Mouse (Mus musculus) kidney, postnatal 36 days (tissue): ENCODE data around the gene Gpr22.

Experiments
- DNase-seq, 2 experiments: peaks; one replicate each; pipeline ENCODE4 v3.0.0; 2021 to 2022; ENCODE audit warnings: mixed read lengths in 2 of 2

The Gpr22 gene

GRCm38 (mm10) chr12:31713600-31713999 lies at the start of gene Gpr22:
TSS of gene Gpr22 (minus strand) at chr12:31713947.
- no peak for DNase-seq

- DNase-seq = no peak
Measured at GRCm38 (mm10) chr12:31755885-31756755, 42.4 kb upstream of the Gpr22 start.

GRCm38 (mm10) chr12:31754465-31754864 lies 40.7 kb upstream of the Gpr22 start:
- DNase-seq = no peak

- DNase-seq = no peak
Measured at GRCm38 (mm10) chr12:31749846-31750245, 36.1 kb upstream of the Gpr22 start.

GRCm38 (mm10) chr12:31747301-31747700 lies 33.6 kb upstream of the Gpr22 start:
- DNase-seq = no peak

- no peak for DNase-seq
Measured at GRCm38 (mm10) chr12:31734616-31735015, 20.9 kb upstream of the Gpr22 start.

GRCm38 (mm10) chr12:31730126-31730525 lies 16.4 kb upstream of the Gpr22 start:
- DNase-seq = no peak

GRCm38 (mm10) chr12:31726707-31727106 lies 13.0 kb upstream of the Gpr22 start:
- peak; percentile 6 to 20 for DNase-seq

GRCm38 (mm10) chr12:31725511-31726275 lies 11.9 kb upstream of the Gpr22 start:
- no peak for DNase-seq

- DNase-seq = no peak
Measured at GRCm38 (mm10) chr12:31724576-31724975, 10.8 kb upstream of the Gpr22 start.

GRCm38 (mm10) chr12:31719586-31720275 lies 6.0 kb upstream of the Gpr22 start:
- DNase-seq = peak in 1 of 2 experiments; percentile 47

GRCm38 (mm10) chr12:31714070-31714469 lies 323 bp upstream of the Gpr22 start:
- no peak for DNase-seq

- no peak for DNase-seq
Measured at GRCm38 (mm10) chr12:31712727-31713126, 1.0 kb downstream of the Gpr22 start.

- no peak for DNase-seq
Measured at GRCm38 (mm10) chr12:31712233-31712632, 1.5 kb downstream of the Gpr22 start.

- DNase-seq = no peak
Measured at GRCm38 (mm10) chr12:31709665-31710064, 4.1 kb downstream of the Gpr22 start.

GRCm38 (mm10) chr12:31707531-31707930 lies 6.2 kb downstream of the Gpr22 start:
- DNase-seq = no peak

- no peak for DNase-seq
Measured at GRCm38 (mm10) chr12:31706168-31706567, 7.6 kb downstream of the Gpr22 start.

GRCm38 (mm10) chr12:31703904-31704303 lies 9.8 kb downstream of the Gpr22 start:
- no peak for DNase-seq

- no peak for DNase-seq
Measured at GRCm38 (mm10) chr12:31701411-31701810, 12.3 kb downstream of the Gpr22 start.

GRCm38 (mm10) chr12:31700623-31701347 lies 13.0 kb downstream of the Gpr22 start:
- no peak for DNase-seq

- DNase-seq = no peak
Measured at GRCm38 (mm10) chr12:31693278-31693677, 20.5 kb downstream of the Gpr22 start.

GRCm38 (mm10) chr12:31686679-31687078 lies 27.1 kb downstream of the Gpr22 start:
- DNase-seq = no peak

GRCm38 (mm10) chr12:31667187-31667586 lies 46.6 kb downstream of the Gpr22 start:
- no peak for DNase-seq
